Mouse (Mus musculus) heart, adult 11 months (tissue): Measurements from ENCODE around the gene Tcta.
"Not testable (repeated sequence)": the region's sequence is repeated elsewhere in the genome, so short reads cannot be mapped to it uniquely, and the experiment has no call there.

Experiments
- DNase-seq: peaks from one replicate; pipeline ENCODE4 v3.0.0; 2022

The Tcta gene

DNA sequence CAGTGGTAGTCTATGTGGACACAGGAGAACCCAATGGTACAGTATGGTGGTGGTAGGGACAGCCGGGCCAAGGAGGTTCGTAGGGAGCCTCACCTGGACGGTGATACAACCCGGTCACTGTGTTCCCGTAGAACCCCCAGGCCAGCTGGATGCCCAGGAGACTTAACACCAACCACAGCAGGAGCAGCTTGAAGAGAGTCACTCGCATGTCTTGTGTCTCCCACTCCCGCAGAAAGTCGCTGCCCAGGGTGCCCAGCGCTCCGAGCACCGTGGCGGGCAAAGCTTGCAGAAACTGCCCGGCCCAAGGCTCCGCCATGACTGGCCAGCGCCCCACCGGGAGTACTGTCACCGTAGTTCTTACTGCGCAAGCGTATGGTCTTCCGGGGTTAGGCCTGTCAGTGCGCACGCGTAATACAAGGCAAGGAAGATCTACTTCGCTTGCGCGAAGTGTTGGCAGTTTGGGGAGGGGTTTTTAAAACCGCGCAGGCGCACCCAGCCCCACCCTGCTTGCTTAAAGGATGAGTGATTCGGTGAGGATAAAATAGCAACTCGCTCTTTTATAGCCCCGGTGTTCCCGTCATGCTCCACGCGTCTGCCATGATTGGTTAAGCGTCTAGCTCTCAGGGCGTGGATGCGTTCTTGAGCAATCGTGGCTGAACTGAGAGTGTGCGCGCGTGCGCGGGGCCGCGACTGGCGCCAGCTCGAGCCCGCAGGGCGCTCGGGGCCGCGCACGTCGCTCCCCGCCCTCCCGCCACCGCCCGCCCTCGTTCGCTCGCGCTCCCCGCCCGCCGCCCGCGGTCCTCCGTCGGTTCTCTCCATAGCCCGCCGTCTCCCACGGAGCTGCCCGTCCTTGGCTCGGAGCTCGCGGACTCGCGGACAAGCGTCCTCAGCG, at the start of gene Tcta, which contains the start of gene Rhoa:
Gene Tcta (minus strand): TSS at position 532 of the 892 bp plus-strand sequence.
Gene Rhoa (plus strand): TSS at position 501 of the 892 bp plus-strand sequence.
- peak; percentile 100 for DNase-seq

DNA sequence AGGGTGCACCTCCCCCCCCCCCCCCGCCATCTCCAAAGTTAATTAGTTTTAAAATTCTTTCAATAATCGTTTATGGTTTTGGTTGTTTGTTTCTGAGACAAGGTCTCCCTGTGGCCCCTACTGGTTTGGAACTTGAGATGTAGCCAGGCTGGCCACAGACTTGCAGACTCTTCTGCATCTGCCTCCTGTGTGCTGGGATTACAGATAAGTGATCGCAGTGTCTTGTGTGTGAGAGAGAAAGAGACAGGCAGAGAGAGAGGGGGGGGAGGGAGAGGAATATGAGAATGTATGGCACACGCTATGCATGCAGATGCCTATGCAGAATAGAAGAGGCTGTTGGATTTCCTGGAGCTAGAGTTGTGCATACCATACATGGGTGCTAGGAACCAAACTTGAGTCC, 43.8 kb upstream of the Tcta start:
- no peak for DNase-seq

GRCm38 (mm10) chr9:108348290-108348680, 42.3 kb upstream of the Tcta start:
- DNase-seq: no peak

GRCm38 (mm10) chr9:108347540-108348289, 41.8 kb upstream of the Tcta start, which contains the start of gene Usp4:
Usp4 (plus strand) TSS chr9:108347853.
- DNase-seq: peak; percentile 99

DNA sequence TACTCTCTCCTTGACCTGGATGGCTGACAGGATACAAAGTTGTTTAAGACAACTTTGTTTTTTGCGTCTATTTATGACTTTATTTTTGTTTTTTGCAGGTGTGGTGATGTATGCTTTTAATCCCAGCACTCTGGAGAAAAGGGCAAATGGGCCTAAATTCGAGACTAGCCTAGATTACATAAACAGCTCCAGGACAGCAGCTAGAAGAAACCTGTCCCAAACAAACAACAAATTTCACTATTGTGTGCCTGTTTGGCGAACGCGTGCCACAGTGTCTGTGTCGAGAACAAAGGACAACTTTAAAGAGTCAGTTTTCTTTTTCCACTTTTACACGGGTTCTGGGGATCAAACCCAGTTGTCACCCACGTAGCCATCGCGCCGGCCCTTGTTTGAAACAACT, 41.1 kb upstream of the Tcta start:
- no peak for DNase-seq

DNA sequence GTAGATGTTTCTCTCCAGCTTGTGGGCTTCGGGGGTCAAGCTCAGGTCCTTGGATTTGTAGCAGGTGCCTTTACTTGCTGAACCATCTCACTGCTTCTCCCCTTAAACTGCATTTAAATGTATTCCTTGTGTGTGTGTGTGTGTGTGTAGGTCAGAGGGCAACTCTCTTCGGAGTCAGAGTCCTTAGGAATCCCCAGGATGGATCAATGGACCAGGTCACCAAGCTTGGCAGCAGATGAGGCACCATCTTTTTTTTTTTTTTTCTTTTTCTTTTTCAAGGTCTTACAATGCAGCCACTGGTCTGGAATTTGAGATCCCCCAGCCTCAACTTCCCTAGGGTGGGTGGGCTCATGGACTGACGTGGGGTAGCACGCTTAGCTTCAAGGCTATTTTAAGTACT, 38.5 kb upstream of the Tcta start:
- no peak for DNase-seq

DNA sequence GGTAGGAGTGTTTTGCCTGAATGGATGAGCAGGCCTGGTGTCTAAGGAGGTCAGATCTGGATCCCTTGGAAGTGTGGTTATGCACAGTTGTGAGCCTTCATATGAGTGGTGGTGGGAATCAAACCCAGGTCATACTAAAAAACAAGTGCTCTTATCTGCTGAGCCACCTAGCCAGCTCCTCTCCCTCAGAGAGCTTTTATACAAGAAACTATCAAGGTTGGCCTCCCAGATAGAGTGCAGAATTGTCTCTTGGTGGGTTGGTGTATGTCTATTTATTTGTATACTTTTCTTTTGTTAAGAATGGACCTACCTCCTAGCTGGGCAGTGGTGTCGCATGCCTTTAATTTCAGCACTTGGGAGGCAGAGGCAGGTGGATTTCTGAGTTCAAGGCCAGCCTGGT, 37.9 kb upstream of the Tcta start:
- no peak for DNase-seq

DNA sequence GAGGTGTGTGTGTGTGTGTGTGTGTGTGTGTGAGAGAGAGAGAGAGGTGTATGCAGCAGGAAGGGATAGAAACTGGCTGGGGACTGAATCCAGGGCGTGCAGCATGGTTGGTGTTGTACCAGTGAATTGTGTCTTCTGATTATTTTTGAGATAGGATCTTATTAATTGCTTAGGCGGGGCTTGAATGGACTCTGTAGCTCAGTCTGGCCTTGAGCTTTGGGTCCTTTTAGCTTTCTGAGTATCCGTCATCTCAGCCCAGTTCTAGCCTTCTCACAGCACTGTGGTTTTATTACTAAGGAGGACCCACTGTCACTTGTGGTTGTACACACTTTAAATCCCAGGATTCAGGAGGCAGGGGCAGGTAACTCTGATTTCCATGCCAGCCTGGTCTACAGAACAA, 37.4 kb upstream of the Tcta start:
- no peak for DNase-seq

- no peak for DNase-seq
Observed at GRCm38 (mm10) chr9:108342301-108342831, 36.4 kb upstream of the Tcta start.

DNA sequence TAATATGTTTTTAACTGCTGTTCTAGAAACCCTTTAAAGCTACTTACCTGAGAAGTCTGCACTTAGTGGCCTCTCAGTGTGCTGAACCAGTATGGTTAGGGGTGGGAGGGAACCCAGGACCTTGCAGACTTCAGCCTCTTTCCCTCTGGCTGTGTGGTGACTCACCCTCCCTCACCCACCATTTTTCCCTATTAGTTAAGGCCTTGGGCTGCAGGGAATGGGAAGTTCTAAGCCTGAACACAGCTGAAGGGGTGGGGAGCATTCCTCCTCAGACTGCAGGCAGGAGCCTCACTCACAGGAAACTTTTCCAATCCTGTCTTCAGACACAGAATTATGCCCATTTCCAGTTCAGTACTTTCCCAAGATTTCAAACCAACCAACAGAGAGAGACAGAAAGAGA, 35.8 kb upstream of the Tcta start:
- no peak for DNase-seq

DNA sequence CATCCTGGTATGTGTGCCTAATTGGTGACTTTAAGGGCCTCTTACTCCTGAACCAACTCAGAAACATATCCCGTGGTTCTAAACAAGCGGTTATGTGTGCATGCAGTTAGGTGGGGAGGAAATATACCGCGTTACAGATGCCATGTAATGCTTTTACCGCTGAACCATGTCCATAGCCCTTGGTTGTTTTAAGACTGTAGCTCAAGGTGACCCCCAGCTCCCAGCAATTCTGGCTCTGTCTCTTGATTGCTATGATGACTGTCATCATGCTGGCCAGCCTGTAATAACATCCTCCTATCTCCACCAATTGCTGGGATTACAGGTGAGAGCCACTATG, 35.1 kb upstream of the Tcta start:
- DNase-seq: no peak

DNA sequence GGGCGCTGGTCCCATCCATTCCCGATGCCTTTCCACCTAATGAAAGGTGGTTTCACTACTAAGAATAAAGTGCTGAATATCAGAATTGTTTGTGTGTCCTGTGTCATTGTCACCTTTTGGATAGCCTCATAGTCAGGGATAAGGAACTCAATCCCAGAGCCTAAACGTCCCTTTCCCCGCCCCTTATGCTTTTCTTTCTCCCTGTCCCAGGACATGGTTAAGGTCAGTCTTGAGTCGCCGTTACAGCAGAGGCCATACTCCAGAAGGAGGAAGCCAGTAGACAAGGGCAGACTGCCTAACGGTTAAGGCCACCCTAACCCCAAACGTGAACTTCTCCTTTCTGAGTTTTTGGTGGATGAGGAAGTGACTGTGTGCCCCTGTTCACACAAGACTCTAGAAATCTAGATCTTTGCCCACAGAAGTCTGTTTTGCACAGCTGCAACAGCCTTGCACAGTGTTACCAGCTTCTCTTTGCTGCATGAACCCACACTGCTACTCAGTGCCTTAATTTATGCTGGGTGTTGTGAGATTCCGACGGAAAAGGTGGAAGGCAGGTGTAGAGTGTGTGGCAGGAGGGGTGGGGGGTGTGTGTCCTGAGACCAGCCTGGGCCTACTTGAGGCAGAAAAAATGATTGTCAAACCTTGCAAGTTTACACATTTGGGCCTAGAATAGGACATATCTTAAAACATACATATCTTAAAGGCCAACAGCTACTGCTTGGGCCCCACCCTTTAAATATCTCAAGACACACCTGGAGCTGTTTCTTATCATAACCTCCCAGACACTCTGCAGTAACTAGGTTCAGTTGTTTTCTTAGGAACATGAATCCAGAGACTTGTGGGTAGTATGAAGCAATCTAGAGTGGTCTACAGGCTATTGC, 34.5 kb upstream of the Tcta start:
- DNase-seq: peak; percentile 95

DNA sequence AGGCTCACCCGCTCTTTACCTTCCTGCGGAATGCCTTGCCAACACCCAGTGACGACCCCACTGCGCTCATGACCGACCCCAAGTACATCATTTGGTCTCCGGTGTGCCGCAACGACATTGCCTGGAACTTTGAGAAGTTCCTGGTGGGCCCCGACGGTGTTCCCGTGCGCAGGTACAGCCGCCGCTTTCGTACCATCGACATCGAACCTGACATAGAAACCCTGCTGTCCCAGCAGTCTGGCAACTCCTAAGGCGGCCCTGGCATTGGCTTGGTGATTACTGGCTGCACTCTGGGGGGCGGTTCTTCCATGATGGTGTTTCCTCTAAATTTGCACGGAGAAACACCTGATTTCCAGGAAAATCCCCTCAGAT, 33.9 kb upstream of the Tcta start:
- DNase-seq: peak; percentile 95

DNA sequence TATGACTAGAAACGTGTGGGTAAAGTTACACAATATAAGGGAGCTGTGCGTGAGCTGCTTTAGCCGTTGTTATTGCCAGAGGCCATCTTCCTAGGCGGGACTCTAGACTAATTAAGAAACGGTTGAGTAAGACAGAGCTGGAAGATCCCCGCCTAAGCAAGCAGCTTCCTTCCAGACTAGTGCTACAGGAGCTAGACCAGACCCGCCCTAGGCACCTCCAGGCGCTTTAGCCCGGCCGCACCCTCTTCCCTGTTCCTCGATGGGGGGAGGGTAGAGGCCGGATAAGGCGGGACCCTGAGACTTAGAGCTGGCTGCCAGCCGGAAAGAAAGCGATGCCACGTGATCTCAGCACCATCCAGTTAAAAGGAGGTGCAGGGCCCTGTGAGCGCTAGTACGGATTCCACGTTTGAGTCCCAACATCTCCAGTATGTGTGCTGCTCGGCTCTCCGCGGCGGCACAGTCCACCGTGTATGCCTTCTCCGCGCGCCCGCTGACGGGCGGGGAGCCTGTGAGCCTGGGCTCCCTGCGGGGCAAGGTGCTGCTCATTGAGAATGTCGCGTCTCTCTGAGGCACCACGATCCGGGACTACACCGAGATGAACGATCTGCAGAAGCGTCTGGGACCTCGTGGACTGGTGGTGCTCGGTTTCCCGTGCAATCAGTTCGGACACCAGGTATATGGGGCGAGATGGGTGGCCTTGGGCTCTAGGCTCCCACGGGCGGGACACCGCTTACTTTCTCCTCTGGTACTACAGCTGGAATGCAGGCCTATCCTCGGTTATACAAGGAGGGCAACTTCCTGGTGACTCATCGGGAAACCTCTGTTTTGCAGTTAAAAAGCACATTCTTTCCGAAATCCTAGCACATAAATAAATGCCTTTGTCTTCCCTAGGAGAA, 33.2 kb upstream of the Tcta start, which contains the start of gene Gpx1:
Gene Gpx1 (plus strand): TSS at position 18 of the 896 bp plus-strand sequence.
- DNase-seq: peak; percentile 100

- peak; percentile 90 for DNase-seq
Observed at GRCm38 (mm10) chr9:108338551-108338885, 32.6 kb upstream of the Tcta start.

- peak; percentile 90 for DNase-seq
Observed at GRCm38 (mm10) chr9:108337848-108338550, 32.0 kb upstream of the Tcta start.

GRCm38 (mm10) chr9:108325811-108326210, 19.9 kb upstream of the Tcta start:
- DNase-seq: no peak

- no peak for DNase-seq
Observed at GRCm38 (mm10) chr9:108324784-108325183, 18.8 kb upstream of the Tcta start.

DNA sequence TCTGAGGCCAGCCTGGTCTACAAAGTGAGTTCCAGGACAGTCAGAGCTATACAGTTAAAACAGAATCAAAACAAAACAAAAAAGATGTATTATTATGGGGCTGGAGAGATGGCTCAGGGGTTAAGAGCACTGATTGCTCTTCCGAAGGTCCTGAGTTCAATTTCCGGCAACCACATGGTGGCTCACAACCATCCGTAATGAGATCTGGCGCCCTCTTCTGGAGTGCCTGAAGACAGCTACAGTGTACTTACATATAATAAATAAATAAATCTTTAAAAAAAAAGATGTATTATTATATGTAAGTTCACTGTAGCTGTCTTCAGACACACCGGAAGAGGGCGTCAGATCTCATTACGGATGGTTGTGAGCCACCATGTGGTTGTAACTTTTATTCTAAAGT, 16.1 kb upstream of the Tcta start:
- DNase-seq: not testable (repeated sequence)

DNA sequence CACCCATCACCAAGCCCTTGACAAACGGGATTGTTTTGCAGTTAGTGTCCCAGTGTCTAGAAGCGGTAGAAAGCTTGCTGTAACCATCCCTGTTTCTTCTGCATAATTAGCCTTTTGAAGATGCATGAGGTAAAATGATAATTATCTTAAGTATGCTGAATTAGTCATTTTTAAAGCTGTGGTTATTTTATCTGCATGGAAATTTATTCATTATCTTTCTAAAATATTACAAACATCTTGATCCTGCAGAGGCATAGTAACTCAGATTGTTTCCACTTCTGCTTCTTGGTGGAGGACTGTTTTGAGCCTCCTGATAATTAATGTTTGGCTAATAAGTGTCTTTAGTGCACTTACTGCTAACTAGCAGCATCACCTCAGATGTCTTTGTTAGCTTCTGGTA, 12.5 kb upstream of the Tcta start:
- DNase-seq: no peak

- DNase-seq: no peak
Observed at GRCm38 (mm10) chr9:108317572-108317971, 11.6 kb upstream of the Tcta start.
